Mouse (Mus musculus): ENCODE results near the gene Vmn1r158.
"Not testable (repeated sequence)": the region's sequence is repeated elsewhere in the genome, so short reads cannot be mapped to it uniquely, and the experiment has no call there.

DNA sequence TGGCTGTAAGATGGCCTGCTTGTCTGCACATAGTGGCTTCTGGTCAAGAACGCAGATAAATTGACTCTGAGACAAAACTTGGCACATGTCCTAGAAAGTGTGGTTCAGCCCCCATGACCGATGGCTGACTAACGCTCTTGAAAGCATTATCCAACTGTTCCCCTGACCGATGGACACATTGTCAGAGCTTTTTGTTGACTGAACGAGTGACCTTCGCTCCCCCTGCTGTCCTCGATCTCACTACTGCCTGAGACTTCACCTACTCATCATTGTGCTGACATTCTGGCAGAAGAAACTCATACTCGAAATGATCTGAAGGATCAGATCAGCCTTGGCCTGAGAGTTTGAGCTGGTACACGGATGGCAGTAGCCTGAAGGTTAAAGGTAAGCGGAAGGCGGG lies 14.6 kb downstream of the Vmn1r158 start:
- not testable (repeated sequence) for TF ChIP-seq CTCF, POLR2A (IDR thresholded peaks at IDR 0.05; ENCODE audit: insufficient read depth, low read depth, low read length)

Measured in olfactory bulb, adult 2 months (tissue).